Mouse (Mus musculus) CH12.LX (cell line): ENCODE measurements at regions not wholly inside any gene's neighbourhood (a gene's known extent, or its start where the extent isn't known, plus 50 kb on each side); places are given as distances from the start of the nearest gene placed in this dataset.

Source experiments
- CTCF ChIP-seq, 2 experiments: IDR thresholded peaks in 1 of 2; conservative IDR thresholded peaks in 1 of 2; 2 replicates each; pipeline ENCODE4 v1.5.1; 2011 to 2012; ENCODE audit warnings: low read depth in 2 of 2, low read length in 2 of 2, improper control_type of control experiment in 1 of 2, inconsistent platforms in 1 of 2, mild to moderate bottlenecking in 1 of 2, moderate library complexity in 1 of 2
- E2F4 ChIP-seq: IDR thresholded peaks from 2 replicates; pipeline ENCODE4 v1.6.1; 2011; ENCODE audit warnings: low read depth, low read length, improper control_type of control experiment; ENCODE audit not compliant: insufficient replicate concordance
- EP300 ChIP-seq: IDR thresholded peaks from 2 replicates; pipeline ENCODE4 v1.6.1; 2011; ENCODE audit warnings: low read length, improper control_type of control experiment
- GABPA ChIP-seq: IDR thresholded peaks from 2 replicates; pipeline ENCODE4 v1.6.1; 2012; ENCODE audit warnings: low read depth, low read length, improper control_type of control experiment, inconsistent platforms; ENCODE audit not compliant: insufficient replicate concordance
- ZNF384 ChIP-seq: IDR thresholded peaks from 2 replicates; pipeline ENCODE4 v1.6.1; 2012; ENCODE audit warnings: low read depth, low read length, improper control_type of control experiment, inconsistent platforms

GRCm38 (mm10) chr2:115511146-115511545 lies 70.4 kb upstream of the BC052040 start:
- TF ChIP-seq E2F4: no peak
- no peak for TF ChIP-seq CTCF (conservative IDR thresholded peaks at IDR 0.05 in 1 of 2, IDR thresholded peaks at IDR 0.05 in 1 of 2; ENCODE audit: low read depth in 2 of 2, low read length in 2 of 2)
- no peak for TF ChIP-seq ZNF384
- no peak for TF ChIP-seq EP300
- no peak for TF ChIP-seq GABPA
